Mouse (Mus musculus): ENCODE data around the gene Cbx1.

DNA sequence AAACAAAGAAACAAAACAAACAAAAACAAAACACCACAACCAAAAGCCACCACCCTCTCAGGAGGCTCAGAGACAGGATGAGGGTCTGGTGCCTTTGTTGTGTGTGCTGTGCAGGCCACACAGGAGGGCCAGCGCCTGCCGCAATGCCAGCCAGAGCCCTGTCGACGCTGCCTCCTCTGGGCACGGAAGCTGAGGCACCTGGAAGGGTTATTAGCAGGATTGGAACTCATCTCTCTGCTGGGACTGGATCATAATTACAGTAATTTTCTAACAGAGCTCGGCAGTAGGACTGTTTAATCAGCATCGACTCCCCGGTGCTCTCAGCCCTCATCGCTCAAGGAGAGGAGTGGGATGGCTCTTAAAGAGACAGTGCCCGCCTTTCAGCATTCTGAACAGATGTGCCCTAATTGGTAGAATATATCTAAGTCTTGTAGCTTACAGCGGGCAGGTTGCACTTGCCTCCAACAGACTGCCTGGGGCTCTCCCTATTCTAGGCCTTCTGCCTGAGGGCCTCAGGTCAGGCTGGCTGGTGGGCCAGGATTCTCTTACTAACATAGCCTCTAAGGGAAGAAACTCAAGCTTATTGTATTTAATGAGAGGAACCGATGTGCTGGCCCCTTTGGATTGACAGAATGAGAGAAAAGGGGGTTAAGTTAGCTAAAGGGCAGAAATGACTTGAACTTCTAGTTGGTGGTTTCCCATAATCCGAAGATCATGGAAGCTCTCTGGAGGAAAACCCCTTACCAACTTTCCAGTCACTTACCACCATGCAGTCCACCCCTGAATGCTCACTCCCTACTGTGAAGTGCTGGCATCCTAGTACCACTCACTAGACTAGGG lies 24.2 kb upstream of the Cbx1 start:
- no peak for TF ChIP-seq MAX (IDR thresholded peaks at IDR 0.05)
- no peak for TF ChIP-seq CTCF (IDR thresholded peaks at IDR 0.05; ENCODE audit: control insufficient read depth, insufficient read depth, insufficient read length)
- no peak for TF ChIP-seq USF1 (IDR thresholded peaks at IDR 0.05; ENCODE audit: low read depth)
- TF ChIP-seq MYOD1 (IDR thresholded peaks at IDR 0.05; ENCODE audit: control insufficient read depth, insufficient read length, low read depth), result no peak
- TF ChIP-seq MYOG (IDR thresholded peaks at IDR 0.05; ENCODE audit: control insufficient read depth, extremely low read depth, insufficient read length), result no peak

Measured in C2C12 (cell line).